Mouse (Mus musculus) midbrain, embryonic 13.5 days (tissue): Measurements from ENCODE around the gene Prim2. TPM values are rescaled to one million over a fixed set of nuclear protein-coding genes. Genes with fewer than 3 reads are reported as not detected.
A peak's percentile ranks its signal among the peaks of the same experiment; 100 is the strongest.

Experiments
- ATAC-seq: fragments of 200-750 bp; cut with Nextera tagmentation; 2 replicates; pipeline ENCODE4 v1.8.0; 2017; ENCODE audit warnings: mild to moderate bottlenecking, moderate TSS enrichment, moderate library complexity
- H3K27ac ChIP-seq: fragments of 300-500 bp; sonication (generic); 2 replicates; pipeline ENCODE4 v1.5.1; 2015; ENCODE audit warnings: inconsistent platforms, mild to moderate bottlenecking, moderate library complexity
- H3K27me3 ChIP-seq: fragments of 300-500 bp; sonication (generic); 2 replicates; pipeline ENCODE4 v1.6.1; 2015; ENCODE audit warnings: mild to moderate bottlenecking, inconsistent platforms
- H3K36me3 ChIP-seq: fragments of 300-500 bp; sonication (generic); 2 replicates; pipeline ENCODE4 v1.6.1; 2015; ENCODE audit warnings: mild to moderate bottlenecking, inconsistent platforms
- H3K4me1 ChIP-seq: fragments of 300-500 bp; sonication (generic); replicated peaks from 2 replicates; pipeline ENCODE4 v1.6.1; 2015; ENCODE audit warnings: inconsistent platforms
- H3K4me2 ChIP-seq: fragments of 300-500 bp; sonication (generic); replicated peaks from 2 replicates; pipeline ENCODE4 v1.6.1; 2015; ENCODE audit warnings: moderate library complexity, mild to moderate bottlenecking, inconsistent platforms
- H3K4me3 ChIP-seq: fragments of 300-500 bp; sonication (generic); replicated peaks from 2 replicates; pipeline ENCODE4 v1.5.1; 2015; ENCODE audit warnings: mild to moderate bottlenecking, inconsistent platforms
- H3K9ac ChIP-seq: fragments of 300-500 bp; sonication (generic); replicated peaks from 2 replicates; pipeline ENCODE4 v1.6.1; 2015; ENCODE audit warnings: mild to moderate bottlenecking, inconsistent platforms
- H3K9me3 ChIP-seq: fragments of 300-500 bp; sonication (generic); 2 replicates; pipeline ENCODE4 v1.6.1; 2016; ENCODE audit warnings: mild to moderate bottlenecking, inconsistent platforms
- WGBS: fragments of 180-500 bp; shearing (Covaris S2); methylation state at CpG from one replicate; pipeline ENCODE4 v1.1.7; 2015; 5-methylcytosine and 5-hydroxymethylcytosine counted together
- polyA plus RNA-seq: library from polyadenylated mRNA; unstranded; fragments of >200 nt; fragmentation: Nextera tagmentation; extraction: Ambion mirVana; gene quantifications from 2 replicates; pipeline ENCODE4 v1.2.1, GENCODE M21; 2015

Prim2 gene
- polyA plus RNA-seq, 1 experiment from 2014 or later = 27.7 TPM

DNA sequence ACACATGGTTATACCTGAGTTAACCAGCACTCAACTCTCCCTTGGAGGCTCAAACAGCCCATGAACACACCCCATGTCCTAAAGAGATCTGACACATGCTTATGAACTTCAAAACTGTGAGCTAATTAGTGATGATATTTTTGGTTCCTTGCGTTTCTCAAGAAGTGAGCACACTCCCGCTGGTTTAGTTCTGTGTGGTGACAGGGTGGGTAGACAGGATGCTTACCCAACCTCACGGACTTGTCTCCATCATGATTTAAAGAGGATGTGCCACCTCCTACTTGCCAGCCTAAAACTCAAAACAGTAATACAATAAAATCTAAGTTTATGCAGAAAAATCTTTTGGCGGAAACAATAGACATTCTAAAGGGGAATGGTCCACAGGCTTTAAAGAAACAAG is 173.5 kb downstream of the Prim2 start:
- Histone ChIP-seq H3K4me2 (no peak overlapping the region), H3K9me3 (no peaks in the 10 kb centered on the region), H3K36me3 (no peaks in the 10 kb centered on the region), H3K27me3 (no peaks in the 10 kb centered on the region), H3K27ac (no peak overlapping the region), H3K4me1 (peaks cover 30% of the 10 kb centered on the region), H3K4me3 (no peak overlapping the region), H3K9ac (no peak overlapping the region)
- ATAC-seq = no peak
- WGBS = 78% methylated on average over 4 of the region's 4 CpGs

DNA sequence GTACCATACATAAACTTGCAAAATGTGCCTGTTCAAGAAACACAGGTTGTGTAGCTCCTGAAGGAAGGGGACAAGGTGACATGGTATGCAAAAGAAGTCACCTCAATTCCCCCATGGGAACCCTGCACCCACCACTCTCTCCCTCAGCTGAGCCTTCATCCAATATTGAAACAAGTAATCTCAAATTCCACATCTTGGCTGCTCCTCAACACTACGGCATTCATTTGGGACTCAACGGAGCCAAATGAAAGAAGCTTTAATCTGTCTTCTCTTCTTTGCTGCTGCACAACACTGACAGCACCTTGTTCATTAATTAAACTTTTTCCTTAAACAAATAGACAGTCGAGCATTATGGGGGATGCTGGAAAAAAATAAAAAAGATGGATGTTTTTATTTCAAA is 174.0 kb downstream of the Prim2 start:
- no peak overlapping the region for H3K9ac ChIP-seq
- 27% methylated on average over 3 of the region's 3 CpGs for WGBS
- no peak overlapping the region for H3K4me3 ChIP-seq
- no peak for ATAC-seq
- H3K27me3 ChIP-seq = no peaks in the 10 kb centered on the region
- peak overlapping the region; percentile 78 for H3K27ac ChIP-seq
- no peaks in the 10 kb centered on the region for H3K9me3 ChIP-seq
- no peaks in the 10 kb centered on the region for H3K36me3 ChIP-seq
- no peak overlapping the region for H3K4me2 ChIP-seq
- H3K4me1 ChIP-seq = peaks cover 30% of the 10 kb centered on the region

DNA sequence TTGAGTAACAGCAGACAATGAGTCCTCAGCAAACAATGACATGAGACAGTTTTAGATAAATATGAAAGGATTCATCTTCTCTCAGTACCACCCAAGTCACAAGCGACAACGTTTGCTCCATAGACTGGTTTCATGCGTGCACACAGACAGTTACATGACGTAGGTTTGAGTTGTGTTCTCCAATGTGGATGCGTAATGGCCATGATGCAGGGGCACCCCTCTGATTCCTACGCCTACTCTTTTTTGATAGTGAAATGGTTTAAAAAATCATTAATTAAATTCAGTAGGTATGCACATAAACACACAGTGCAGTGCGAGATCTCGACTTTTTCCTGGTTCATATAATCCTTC is 174.4 kb downstream of the Prim2 start:
- H3K27me3 ChIP-seq = no peaks in the 10 kb centered on the region
- H3K9me3 ChIP-seq = no peaks in the 10 kb centered on the region
- ATAC-seq = peak; percentile 62
- H3K27ac ChIP-seq = peak overlapping the region; percentile 78
- 53% methylated on average over 8 of the region's 8 CpGs for whole genome bisulfite sequencing
- H3K4me3 ChIP-seq = no peak overlapping the region
- no peaks in the 10 kb centered on the region for H3K36me3 ChIP-seq
- H3K9ac ChIP-seq = no peak overlapping the region
- H3K4me1 ChIP-seq = peaks cover 30% of the 10 kb centered on the region
- no peak overlapping the region for H3K4me2 ChIP-seq

DNA sequence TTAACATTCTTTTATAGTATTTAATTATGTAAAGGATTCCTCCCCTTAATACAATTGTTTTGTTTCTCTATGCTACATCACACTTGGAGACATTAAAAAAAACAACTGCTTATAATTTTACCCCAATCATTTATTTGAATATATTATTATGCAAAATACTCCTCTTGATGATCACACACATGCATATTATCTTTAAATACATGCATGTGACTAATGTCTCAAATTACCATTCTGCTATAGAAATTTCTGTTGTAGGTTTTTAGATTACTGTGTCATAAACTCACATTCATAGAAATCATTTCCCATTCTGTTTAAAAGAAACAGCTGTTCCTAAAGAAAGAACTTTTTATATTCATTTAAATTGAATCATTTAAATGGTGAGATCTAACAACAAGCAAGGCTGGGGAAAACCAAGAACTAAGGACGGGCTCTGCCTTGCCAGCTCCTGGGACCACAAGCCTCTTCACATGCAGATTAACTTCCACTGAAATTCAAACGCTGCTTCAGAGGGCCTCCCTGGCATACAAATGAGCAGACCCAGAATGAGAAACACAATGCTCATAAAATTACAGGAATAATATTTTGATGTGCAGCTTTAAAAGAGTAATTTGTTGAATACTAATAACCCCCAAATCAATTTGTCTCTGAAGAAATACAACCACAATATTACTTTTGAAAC is 174.9 kb downstream of the Prim2 start:
- H3K4me1 ChIP-seq = peaks cover 29% of the 10 kb centered on the region
- peak overlapping the region; percentile 78 for H3K27ac ChIP-seq
- ATAC-seq = peak; percentile 90
- H3K4me2 ChIP-seq = no peak overlapping the region
- WGBS = 4% methylated on average over 2 of the region's 2 CpGs
- no peak overlapping the region for H3K9ac ChIP-seq
- H3K36me3 ChIP-seq = no peaks in the 10 kb centered on the region
- no peak overlapping the region for H3K4me3 ChIP-seq
- H3K9me3 ChIP-seq = no peaks in the 10 kb centered on the region
- no peaks in the 10 kb centered on the region for H3K27me3 ChIP-seq

DNA sequence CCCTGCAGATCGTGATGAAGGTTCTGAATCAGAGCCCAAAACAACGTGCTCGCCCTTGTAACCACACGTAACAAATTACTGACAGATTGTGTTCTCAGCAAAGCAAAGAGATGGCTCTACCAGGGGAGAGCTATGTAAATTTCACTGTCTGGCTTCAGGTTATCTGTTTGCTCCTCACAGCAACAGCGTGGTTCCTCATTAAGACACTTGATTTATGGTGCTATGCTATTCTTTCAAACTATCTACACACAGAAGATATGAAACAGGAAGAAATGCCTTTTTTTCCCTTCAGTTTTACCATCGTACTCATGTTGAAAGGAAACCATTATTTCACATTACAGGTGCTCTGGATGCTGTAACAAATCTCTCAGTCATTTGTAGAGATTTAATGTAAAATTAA is 179.4 kb downstream of the Prim2 start:
- H3K27me3 ChIP-seq = no peaks in the 10 kb centered on the region
- no peaks in the 10 kb centered on the region for H3K36me3 ChIP-seq
- no peak overlapping the region for H3K27ac ChIP-seq
- no peaks in the 10 kb centered on the region for H3K9me3 ChIP-seq
- no peak overlapping the region for H3K4me3 ChIP-seq
- peaks cover 17% of the 10 kb centered on the region for H3K4me1 ChIP-seq
- no peak overlapping the region for H3K4me2 ChIP-seq
- no peak overlapping the region for H3K9ac ChIP-seq
- 85% methylated on average over 6 of the region's 6 CpGs for WGBS
- no peak for ATAC-seq

DNA sequence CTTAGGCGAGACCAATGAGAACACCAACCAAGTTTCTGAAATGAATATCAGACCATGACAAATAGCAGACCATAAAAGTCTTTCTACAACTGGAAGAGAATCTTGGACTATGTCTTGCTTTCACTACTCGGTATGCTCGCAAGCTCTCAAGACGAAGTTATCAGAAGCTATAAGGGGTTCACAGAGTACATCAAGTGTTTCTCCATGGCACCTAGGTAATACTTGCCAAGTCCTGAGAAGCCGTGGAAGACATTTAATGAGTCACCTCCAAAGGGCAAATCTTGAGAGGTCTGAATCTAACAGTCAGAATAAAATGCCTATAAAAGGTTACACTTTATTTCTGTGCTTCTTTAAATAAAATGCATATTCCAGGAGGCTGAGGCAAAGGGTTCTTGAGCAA is 181.2 kb downstream of the Prim2 start:
- no peak overlapping the region for H3K27ac ChIP-seq
- H3K27me3 ChIP-seq = no peaks in the 10 kb centered on the region
- H3K4me3 ChIP-seq = no peak overlapping the region
- ATAC-seq = no peak
- no peak overlapping the region for H3K4me2 ChIP-seq
- 0 out of 2 replicates have a peak, but pooled peaks cover 4% of the 10 kb centered on the region for H3K4me1 ChIP-seq
- no peak overlapping the region for H3K9ac ChIP-seq
- no peaks in the 10 kb centered on the region for H3K36me3 ChIP-seq
- no peaks in the 10 kb centered on the region for H3K9me3 ChIP-seq
- 92% methylated on average over 5 of the region's 5 CpGs for WGBS

DNA sequence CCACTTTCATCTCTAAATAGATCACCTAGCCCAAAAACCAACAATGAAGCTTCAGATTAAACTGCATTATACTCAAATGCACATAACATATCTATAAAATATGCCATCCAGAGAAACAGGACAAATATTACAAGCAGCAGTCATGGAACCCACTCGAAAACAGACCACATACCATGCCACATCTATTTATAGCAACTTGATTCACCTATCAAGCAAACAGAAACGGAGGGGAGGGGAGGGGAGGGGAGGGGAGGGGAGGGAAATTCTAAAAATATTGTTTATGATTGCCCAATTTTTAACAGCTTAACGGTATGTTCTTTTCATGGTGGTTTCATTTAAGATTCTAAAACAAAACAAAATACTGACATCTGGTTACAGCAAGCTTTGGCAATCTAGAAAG is 185.8 kb downstream of the Prim2 start:
- no peak overlapping the region for H3K9ac ChIP-seq
- H3K27me3 ChIP-seq = no peaks in the 10 kb centered on the region
- H3K4me1 ChIP-seq = no peaks in the 10 kb centered on the region
- H3K36me3 ChIP-seq = no peaks in the 10 kb centered on the region
- no peaks in the 10 kb centered on the region for H3K9me3 ChIP-seq
- no peak overlapping the region for H3K27ac ChIP-seq
- 74% methylated on average over 3 of the region's 3 CpGs for WGBS
- H3K4me2 ChIP-seq = no peak overlapping the region
- no peak overlapping the region for H3K4me3 ChIP-seq
- ATAC-seq = no peak

DNA sequence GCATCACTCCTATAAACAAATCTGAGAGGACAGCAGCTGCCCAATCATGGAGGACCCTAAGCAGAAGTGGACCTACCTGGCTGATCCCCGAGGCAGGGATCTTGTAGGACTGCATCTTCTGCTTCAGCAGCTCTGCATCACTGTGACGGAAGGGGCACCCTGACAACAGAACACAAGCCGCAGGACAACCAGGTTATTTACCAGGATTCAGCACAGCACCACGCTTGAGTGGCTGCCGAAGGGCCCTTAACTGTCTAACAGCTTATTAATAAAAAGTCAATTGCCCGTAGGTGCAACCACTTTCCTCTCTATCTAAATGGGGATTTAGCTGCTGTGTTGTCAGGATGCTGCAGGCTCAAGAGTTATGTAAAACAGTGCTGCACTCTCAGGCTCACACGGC is 189.2 kb downstream of the Prim2 start:
- Histone ChIP-seq H3K36me3 (no peaks in the 10 kb centered on the region), H3K9ac (no peak overlapping the region), H3K9me3 (0 out of 2 replicates have a peak, but pooled peaks cover 4% of the 10 kb centered on the region), H3K4me2 (no peak overlapping the region), H3K4me3 (no peak overlapping the region), H3K4me1 (no peaks in the 10 kb centered on the region), H3K27ac (no peak overlapping the region), H3K27me3 (no peaks in the 10 kb centered on the region)
- WGBS = 80% methylated on average over 7 of the region's 7 CpGs
- peak; percentile 77 for ATAC-seq

DNA sequence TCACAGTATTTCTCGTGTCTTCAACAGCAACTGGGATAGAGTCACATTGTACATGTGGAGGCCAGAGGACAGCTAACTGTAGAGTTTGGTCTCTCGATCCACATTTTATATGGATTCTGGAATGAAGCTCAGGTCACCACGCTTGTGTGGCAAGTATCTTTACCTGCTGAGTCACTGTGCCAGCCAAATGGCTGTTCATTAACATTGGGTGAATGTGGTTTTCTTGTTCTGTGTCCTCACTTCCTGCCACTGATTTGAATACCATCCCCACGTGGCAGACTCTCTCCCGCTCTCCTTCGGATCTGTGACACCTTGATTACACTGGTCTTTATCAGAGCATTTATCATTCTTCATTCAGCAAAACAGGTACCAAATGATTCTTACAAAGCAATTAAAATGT is 198.5 kb downstream of the Prim2 start:
- Histone ChIP-seq H3K27me3 (no peaks in the 10 kb centered on the region), H3K4me1 (no peaks in the 10 kb centered on the region), H3K27ac (no peak overlapping the region), H3K9me3 (no peaks in the 10 kb centered on the region), H3K9ac (no peak overlapping the region), H3K36me3 (0 out of 2 replicates have a peak, but pooled peaks cover 2% of the 10 kb centered on the region), H3K4me2 (no peak overlapping the region), H3K4me3 (no peak overlapping the region)
- WGBS = 92% methylated on average over 6 of the region's 6 CpGs
- no peak for ATAC-seq

DNA sequence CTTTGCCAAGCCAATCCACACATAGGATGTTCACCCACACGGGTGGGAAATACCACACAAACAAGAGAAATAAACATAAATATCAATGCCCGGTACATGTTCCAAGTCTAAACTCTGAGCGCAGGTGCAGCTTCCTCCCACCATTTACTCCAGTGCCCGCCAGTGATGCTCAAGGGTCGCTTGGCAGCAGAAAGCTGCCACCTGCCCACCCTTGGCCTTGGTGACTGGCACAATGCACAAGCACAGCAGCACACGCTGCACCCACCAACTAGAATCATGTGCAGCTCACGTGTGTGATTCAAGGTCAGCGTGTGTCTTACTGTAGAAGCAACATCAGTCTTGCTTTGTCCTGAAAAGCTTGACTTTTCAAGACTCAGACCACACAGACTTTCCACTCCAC is 199.4 kb downstream of the Prim2 start:
- 95% methylated on average over 8 of the region's 8 CpGs for WGBS
- H3K27me3 ChIP-seq = no peaks in the 10 kb centered on the region

DNA sequence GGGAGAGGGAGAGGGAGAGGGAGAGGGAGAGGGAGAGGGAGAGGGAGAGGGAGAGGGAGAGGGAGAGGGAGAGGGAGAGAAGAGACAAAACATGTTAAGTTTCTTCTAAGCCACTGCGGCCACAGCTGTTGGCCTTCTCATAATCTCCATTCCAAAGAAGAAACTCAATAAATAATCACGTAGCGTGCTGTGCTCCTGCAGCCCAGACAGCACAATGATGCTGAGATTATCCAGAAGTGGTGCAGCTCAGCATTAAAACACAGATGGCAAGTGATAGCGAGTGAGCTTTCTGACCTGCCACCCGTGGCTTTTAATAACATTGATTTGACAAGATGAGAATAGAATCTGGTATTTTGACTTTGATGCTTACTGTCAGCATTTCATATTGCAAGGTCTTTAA is 205.4 kb downstream of the Prim2 start:
- 34% methylated on average over 5 of the region's 5 CpGs for WGBS
- Histone ChIP-seq H3K4me1 (no peaks in the 10 kb centered on the region), H3K27ac (no peak overlapping the region), H3K4me2 (no peak overlapping the region), H3K9me3 (no peaks in the 10 kb centered on the region), H3K36me3 (0 out of 2 replicates have a peak, but pooled peaks cover 3% of the 10 kb centered on the region), H3K9ac (no peak overlapping the region), H3K4me3 (no peak overlapping the region), H3K27me3 (no peaks in the 10 kb centered on the region)
- ATAC-seq = peak; percentile 67

More for the DNA sequence above, 199.4 kb downstream of the Prim2 start:
- no peak overlapping the region for H3K27ac ChIP-seq
- no peak overlapping the region for H3K4me2 ChIP-seq
- H3K4me1 ChIP-seq = no peaks in the 10 kb centered on the region
- H3K9ac ChIP-seq = no peak overlapping the region
- no peaks in the 10 kb centered on the region for H3K9me3 ChIP-seq
- H3K4me3 ChIP-seq = no peak overlapping the region
- ATAC-seq = no peak
- 0 out of 2 replicates have a peak, but pooled peaks cover 2% of the 10 kb centered on the region for H3K36me3 ChIP-seq

DNA sequence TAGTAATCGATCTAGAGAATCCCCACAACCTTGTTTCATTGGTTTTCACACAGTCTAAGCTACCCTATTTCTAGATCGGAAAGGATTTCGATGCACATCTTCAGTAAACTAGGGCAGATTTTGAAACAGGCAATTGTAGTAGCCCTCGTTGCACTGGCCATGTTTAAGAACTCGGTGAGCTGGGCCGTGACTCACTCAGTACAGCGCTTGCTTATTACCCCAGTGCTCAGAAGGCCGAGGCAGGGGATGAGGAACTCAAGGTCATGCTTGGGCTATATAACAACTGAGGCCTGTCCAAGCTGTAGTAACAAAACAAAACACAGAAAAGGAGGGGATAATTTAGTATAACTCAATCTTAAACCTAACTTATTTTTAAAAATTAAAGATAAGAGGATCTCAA is 208.9 kb downstream of the Prim2 start:
- Histone ChIP-seq H3K4me2 (no peak overlapping the region), H3K27me3 (no peaks in the 10 kb centered on the region), H3K9me3 (no peaks in the 10 kb centered on the region), H3K36me3 (0 out of 2 replicates have a peak, but pooled peaks cover 3% of the 10 kb centered on the region), H3K9ac (no peak overlapping the region), H3K27ac (no peak overlapping the region), H3K4me3 (no peak overlapping the region), H3K4me1 (no peaks in the 10 kb centered on the region)
- WGBS = 95% methylated on average over 8 of the region's 8 CpGs
- ATAC-seq = no peak

DNA sequence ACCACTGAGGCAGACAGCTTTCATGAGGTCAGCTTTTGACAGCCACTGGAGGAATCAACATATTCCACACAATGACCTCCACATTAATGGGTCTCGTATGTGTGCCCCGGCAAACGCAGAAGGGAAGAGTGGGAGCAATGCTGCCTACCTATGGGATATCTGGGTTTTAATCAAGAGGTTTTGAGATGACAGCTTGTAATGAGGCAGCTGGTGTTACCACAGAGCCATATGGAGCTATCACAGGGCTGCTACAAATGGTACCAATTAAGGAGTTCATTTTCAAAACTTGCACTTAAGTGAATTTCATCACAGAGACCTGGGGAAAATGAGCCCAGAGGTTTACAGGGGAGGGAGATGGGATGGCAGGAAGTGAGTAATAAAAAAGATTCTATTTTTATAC is 209.3 kb downstream of the Prim2 start:
- no peak for ATAC-seq
- no peak overlapping the region for H3K4me3 ChIP-seq
- H3K9ac ChIP-seq = no peak overlapping the region
- H3K4me2 ChIP-seq = no peak overlapping the region
- H3K36me3 ChIP-seq = 0 out of 2 replicates have a peak, but pooled peaks cover 3% of the 10 kb centered on the region
- H3K27ac ChIP-seq = no peak overlapping the region
- no peaks in the 10 kb centered on the region for H3K4me1 ChIP-seq
- WGBS = 69% methylated on average over 3 of the region's 3 CpGs
- H3K9me3 ChIP-seq = no peaks in the 10 kb centered on the region
- no peaks in the 10 kb centered on the region for H3K27me3 ChIP-seq
